Mouse (Mus musculus) small intestine, adult 2 months (tissue): Measurements from ENCODE around the gene Rnf31.

Experiments used
- CTCF ChIP-seq: fragments of 200-500 bp; IDR thresholded peaks from 2 replicates; pipeline ENCODE4 v1.5.1; 2012; ENCODE audit warnings: low read depth, mild to moderate bottlenecking, control low read depth, inconsistent platforms, low read length, moderate library complexity, mixed read lengths; ENCODE audit not compliant: insufficient replicate concordance, insufficient read length; ENCODE audit errors: extremely low read depth
- POLR2A ChIP-seq: fragments of 200-500 bp; IDR thresholded peaks from 2 replicates; pipeline ENCODE4 v1.6.1; 2012; ENCODE audit warnings: low read depth, mild to moderate bottlenecking, control low read depth, inconsistent platforms, low read length, moderate library complexity

GRCm38 (mm10) chr14:55584303-55584701 is 7.2 kb upstream of the Rnf31 start:
- TF ChIP-seq CTCF (no peak), POLR2A (no peak)
